Mouse (Mus musculus): ENCODE measurements at regions not wholly inside any gene's neighbourhood (a gene's known extent, or its start where the extent isn't known, plus 50 kb on each side); places are given as distances from the start of the nearest gene placed in this dataset.

DNA sequence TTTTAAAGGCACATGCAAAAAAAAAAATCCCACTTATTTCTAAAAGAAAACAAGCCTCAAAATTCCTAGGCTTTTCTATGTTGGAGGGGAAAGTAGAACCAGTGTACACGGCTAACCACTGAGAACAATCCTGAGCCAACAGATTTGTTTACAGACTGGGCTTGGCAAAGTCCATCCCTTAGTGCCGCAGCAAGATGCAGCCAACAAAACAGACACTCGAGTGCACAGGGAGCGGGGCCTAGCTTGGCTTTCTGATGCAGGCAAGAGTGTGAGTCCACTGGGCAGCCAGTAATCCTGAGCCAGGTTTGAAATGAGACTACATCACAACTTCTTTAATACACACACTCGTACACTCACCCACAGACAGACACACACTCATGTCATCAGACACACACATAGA is 133.9 kb upstream of the Klf14 start:
- Histone ChIP-seq H3K36me3 (ENCODE audit: control insufficient read depth, insufficient read depth, low read length) (no peaks in the 10 kb centered on the region), H3K4me1 (replicated peaks; ENCODE audit: control insufficient read depth, insufficient read depth, low read length) (peaks cover 21% of the 10 kb centered on the region), H3K4me3 (ENCODE audit: low read length) (no peak overlapping the region), H3K27me3 (ENCODE audit: control insufficient read depth, insufficient read depth, low read depth, low read length) (no peaks in the 10 kb centered on the region), H3K27ac (ENCODE audit: low read length) (no peak overlapping the region), H3K4me2 (ENCODE audit: low read depth, low read length) (no peak overlapping the region), H3K9me3 (ENCODE audit: control insufficient read depth, low read length) (no peaks in the 10 kb centered on the region), H3K9ac (ENCODE audit: low read length) (no peak overlapping the region)
- 45% methylated on average over 5 of the region's 5 CpGs for WGBS
- no peak for ATAC-seq (ENCODE audit: low read depth)

DNA sequence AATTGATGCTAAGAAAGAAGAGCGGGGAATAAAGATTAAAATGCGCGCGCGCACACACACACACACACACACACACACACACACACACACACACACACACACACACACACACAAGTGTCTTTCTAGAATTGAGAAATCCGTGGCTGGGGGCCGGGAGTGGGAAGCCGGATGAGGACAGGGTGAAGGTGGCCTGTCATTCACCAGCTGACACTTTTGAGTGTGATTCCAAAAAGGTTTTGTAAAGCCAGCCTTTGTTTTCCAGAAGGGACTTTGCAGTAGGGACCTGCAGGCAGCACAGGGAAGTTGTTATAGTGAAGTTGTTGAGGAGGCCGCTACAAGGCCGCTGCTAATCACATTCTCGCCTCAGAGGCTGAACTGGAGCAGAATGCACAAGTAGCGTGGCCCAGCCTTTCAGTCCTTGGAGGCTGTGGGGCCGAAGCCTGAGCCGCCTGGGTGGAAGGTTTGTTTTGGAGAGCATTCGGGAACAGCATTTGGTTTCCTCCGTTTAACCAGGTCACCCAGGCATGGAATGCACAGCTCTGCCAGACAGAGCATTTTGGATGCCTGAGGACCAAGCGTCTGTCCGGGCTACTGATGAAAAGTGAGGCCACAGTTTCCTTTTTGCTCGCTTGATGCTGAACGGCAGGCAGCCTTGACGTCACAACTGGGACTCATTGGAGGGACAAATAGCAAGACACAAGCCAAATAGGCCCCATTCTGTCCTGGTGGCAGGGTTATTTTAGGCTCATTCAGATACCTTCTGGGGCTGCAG is 137.3 kb upstream of the Klf14 start:
- WGBS: 65% methylated on average over 21 of the region's 21 CpGs
- peak overlapping the region; percentile 14; the same call in 1 of the 2 replicates for H3K27ac ChIP-seq (ENCODE audit: low read length)
- H3K4me3 ChIP-seq (ENCODE audit: low read length): no peak overlapping the region
- H3K9me3 ChIP-seq (ENCODE audit: control insufficient read depth, low read length): no peaks in the 10 kb centered on the region
- H3K36me3 ChIP-seq (ENCODE audit: control insufficient read depth, insufficient read depth, low read length): no peaks in the 10 kb centered on the region
- no peak for ATAC-seq (ENCODE audit: low read depth)
- H3K27me3 ChIP-seq (ENCODE audit: control insufficient read depth, insufficient read depth, low read depth, low read length): no peaks in the 10 kb centered on the region; the same call in 1 of the 2 replicates
- H3K4me2 ChIP-seq (ENCODE audit: low read depth, low read length): no peak overlapping the region
- peaks cover 6% of the 10 kb centered on the region; the same call in 1 of the 2 replicates for H3K4me1 ChIP-seq (replicated peaks; ENCODE audit: control insufficient read depth, insufficient read depth, low read length)
- no peak overlapping the region for H3K9ac ChIP-seq (ENCODE audit: low read length)

DNA sequence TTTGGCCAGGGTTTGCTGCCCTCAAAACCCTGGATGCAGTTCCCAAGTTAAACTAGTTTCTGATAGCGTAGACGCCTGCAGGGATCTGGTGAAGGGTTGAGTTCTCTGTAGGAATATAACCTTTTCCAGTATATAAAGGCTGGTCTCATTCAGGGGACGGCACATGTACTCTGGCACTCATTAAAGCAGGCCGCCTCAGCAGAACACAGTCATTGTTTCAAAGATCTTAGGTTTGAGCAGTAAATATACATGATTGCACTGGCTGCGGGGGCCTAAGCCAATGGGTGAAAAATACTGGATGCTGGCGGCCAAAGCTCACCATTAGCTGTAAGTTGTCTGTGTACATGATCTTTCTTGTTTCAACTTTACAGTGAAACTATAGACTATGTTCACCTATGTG is 137.9 kb upstream of the Klf14 start:
- Histone ChIP-seq H3K27me3 (ENCODE audit: control insufficient read depth, insufficient read depth, low read depth, low read length) (no peaks in the 10 kb centered on the region; the same call in 1 of the 2 replicates), H3K9ac (ENCODE audit: low read length) (no peak overlapping the region), H3K36me3 (ENCODE audit: control insufficient read depth, insufficient read depth, low read length) (no peaks in the 10 kb centered on the region), H3K4me1 (replicated peaks; ENCODE audit: control insufficient read depth, insufficient read depth, low read length) (peaks cover 6% of the 10 kb centered on the region; the same call in 1 of the 2 replicates), H3K9me3 (ENCODE audit: control insufficient read depth, low read length) (no peaks in the 10 kb centered on the region), H3K4me3 (ENCODE audit: low read length) (no peak overlapping the region), H3K4me2 (ENCODE audit: low read depth, low read length) (no peak overlapping the region), H3K27ac (ENCODE audit: low read length) (no peak overlapping the region)
- no peak for ATAC-seq (ENCODE audit: low read depth)
- 84% methylated on average over 6 of the region's 6 CpGs for WGBS

DNA sequence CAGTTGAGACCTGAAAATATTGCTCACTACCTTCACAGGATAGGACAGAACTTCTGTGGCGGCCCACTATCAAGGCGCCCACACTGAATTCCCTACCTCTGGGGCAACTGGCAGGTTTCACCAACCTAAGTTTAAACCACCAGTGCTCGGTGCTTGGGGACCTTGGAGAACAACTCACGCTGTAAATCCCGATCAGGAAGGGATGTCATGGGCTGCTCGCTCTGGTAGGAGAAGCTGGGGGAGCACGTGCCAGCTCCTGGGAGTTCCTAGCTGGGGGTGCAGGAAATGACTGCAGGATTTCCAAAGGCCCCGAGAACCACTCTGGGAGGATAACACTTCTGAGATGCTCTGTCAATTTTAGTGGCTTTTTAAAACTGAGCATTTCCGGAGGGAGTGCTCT is 138.4 kb upstream of the Klf14 start:
- no peak overlapping the region for H3K4me3 ChIP-seq (ENCODE audit: low read length)
- H3K4me2 ChIP-seq (ENCODE audit: low read depth, low read length): no peak overlapping the region
- no peak overlapping the region for H3K9ac ChIP-seq (ENCODE audit: low read length)
- WGBS: 78% methylated on average over 9 of the region's 9 CpGs
- no peak for ATAC-seq (ENCODE audit: low read depth)
- peaks cover 6% of the 10 kb centered on the region; the same call in 1 of the 2 replicates for H3K4me1 ChIP-seq (replicated peaks; ENCODE audit: control insufficient read depth, insufficient read depth, low read length)
- no peaks in the 10 kb centered on the region for H3K36me3 ChIP-seq (ENCODE audit: control insufficient read depth, insufficient read depth, low read length)
- no peaks in the 10 kb centered on the region for H3K9me3 ChIP-seq (ENCODE audit: control insufficient read depth, low read length)
- H3K27ac ChIP-seq (ENCODE audit: low read length): no peak overlapping the region
- H3K27me3 ChIP-seq (ENCODE audit: control insufficient read depth, insufficient read depth, low read depth, low read length): no peaks in the 10 kb centered on the region; the same call in 1 of the 2 replicates

DNA sequence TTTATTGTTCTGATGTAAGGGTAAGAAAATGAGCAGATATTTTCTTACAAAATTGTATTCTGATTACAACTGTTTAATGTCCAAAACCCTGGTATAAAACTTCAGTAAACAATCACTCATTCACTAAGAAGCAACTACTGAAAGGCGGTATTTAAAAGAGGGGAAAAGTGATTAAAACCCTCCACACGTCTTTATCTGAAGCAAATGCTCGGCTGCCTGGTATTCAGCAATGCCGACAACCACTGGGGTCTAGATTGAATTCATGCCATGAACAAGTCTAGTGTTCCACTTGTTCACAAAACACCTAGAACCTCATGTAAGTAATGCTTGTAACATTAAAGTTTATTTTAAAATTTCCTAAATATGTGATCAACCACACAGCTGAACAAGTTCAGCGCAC is 139.2 kb upstream of the Klf14 start:
- 79% methylated on average over 5 of the region's 5 CpGs for WGBS
- ATAC-seq (ENCODE audit: low read depth): no peak
- H3K4me1 ChIP-seq (replicated peaks; ENCODE audit: control insufficient read depth, insufficient read depth, low read length): peaks cover 6% of the 10 kb centered on the region; the same call in 1 of the 2 replicates

DNA sequence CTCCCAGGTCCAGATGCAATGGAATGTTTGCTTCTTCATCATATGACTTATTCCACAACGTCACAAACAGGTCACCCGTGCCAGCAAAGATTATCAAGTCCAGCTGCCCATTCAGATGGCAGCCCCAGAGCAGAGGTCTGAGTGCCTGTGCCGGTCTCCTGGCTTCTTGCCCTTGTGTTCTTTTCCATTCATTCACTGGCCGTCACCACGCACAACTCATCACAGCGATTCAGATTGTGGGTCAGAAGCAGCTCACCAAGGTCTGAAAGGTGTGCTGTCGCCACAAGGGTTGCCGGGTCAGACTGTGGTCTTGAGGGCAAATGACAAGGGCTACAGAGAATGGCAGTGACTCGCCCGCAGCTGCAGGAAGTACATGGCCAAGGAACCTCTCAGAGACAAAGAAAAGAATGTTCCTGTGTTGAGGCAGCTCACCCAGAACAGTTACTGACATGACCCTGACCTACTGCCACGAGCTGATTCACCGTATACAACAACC is 141.3 kb upstream of the Klf14 start:
- H3K27ac ChIP-seq (ENCODE audit: low read length): no peak overlapping the region
- H3K4me3 ChIP-seq (ENCODE audit: low read length): no peak overlapping the region
- WGBS: 49% methylated on average over 12 of the region's 12 CpGs
- no peaks in the 10 kb centered on the region for H3K36me3 ChIP-seq (ENCODE audit: control insufficient read depth, insufficient read depth, low read length)
- no peak overlapping the region for H3K9ac ChIP-seq (ENCODE audit: low read length)
- no peak for ATAC-seq (ENCODE audit: low read depth)
- no peaks in the 10 kb centered on the region for H3K9me3 ChIP-seq (ENCODE audit: control insufficient read depth, low read length)
- no peak overlapping the region for H3K4me2 ChIP-seq (ENCODE audit: low read depth, low read length)
- peaks cover 6% of the 10 kb centered on the region; the same call in 1 of the 2 replicates for H3K4me1 ChIP-seq (replicated peaks; ENCODE audit: control insufficient read depth, insufficient read depth, low read length)
- no peaks in the 10 kb centered on the region; the same call in 1 of the 2 replicates for H3K27me3 ChIP-seq (ENCODE audit: control insufficient read depth, insufficient read depth, low read depth, low read length)

More for the DNA sequence above, 139.2 kb upstream of the Klf14 start:
- no peak overlapping the region for H3K4me2 ChIP-seq (ENCODE audit: low read depth, low read length)
- H3K27me3 ChIP-seq (ENCODE audit: control insufficient read depth, insufficient read depth, low read depth, low read length): no peaks in the 10 kb centered on the region; the same call in 1 of the 2 replicates
- H3K27ac ChIP-seq (ENCODE audit: low read length): no peak overlapping the region
- no peak overlapping the region for H3K4me3 ChIP-seq (ENCODE audit: low read length)
- H3K36me3 ChIP-seq (ENCODE audit: control insufficient read depth, insufficient read depth, low read length): no peaks in the 10 kb centered on the region
- no peak overlapping the region for H3K9ac ChIP-seq (ENCODE audit: low read length)
- no peaks in the 10 kb centered on the region for H3K9me3 ChIP-seq (ENCODE audit: control insufficient read depth, low read length)

DNA sequence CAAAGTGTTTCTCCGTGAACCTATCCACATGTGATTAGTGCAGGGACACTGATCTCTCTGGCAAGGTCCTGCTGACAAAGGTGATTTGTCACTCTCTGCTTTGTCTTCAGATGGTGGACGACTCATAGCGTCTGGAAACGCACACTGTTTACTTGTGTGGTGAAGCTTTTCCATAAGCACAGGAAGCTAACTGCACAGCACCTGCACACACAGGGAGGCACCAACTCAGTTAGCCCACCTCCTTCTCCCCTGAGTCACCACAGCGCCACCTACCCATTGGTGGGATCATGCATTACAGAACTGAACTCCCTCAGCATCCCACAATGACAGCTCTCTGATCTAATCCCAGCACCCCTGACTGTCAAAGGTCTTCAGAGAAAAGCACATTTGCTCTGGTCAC is 141.9 kb upstream of the Klf14 start:
- Histone ChIP-seq H3K4me1 (replicated peaks; ENCODE audit: control insufficient read depth, insufficient read depth, low read length) (peaks cover 6% of the 10 kb centered on the region; the same call in 1 of the 2 replicates), H3K4me2 (ENCODE audit: low read depth, low read length) (no peak overlapping the region), H3K9me3 (ENCODE audit: control insufficient read depth, low read length) (no peaks in the 10 kb centered on the region), H3K36me3 (ENCODE audit: control insufficient read depth, insufficient read depth, low read length) (no peaks in the 10 kb centered on the region), H3K27me3 (ENCODE audit: control insufficient read depth, insufficient read depth, low read depth, low read length) (no peaks in the 10 kb centered on the region; the same call in 1 of the 2 replicates), H3K4me3 (ENCODE audit: low read length) (no peak overlapping the region), H3K9ac (ENCODE audit: low read length) (no peak overlapping the region), H3K27ac (ENCODE audit: low read length) (no peak overlapping the region)
- no peak for ATAC-seq (ENCODE audit: low read depth)
- 30% methylated on average over 5 of the region's 5 CpGs for WGBS

DNA sequence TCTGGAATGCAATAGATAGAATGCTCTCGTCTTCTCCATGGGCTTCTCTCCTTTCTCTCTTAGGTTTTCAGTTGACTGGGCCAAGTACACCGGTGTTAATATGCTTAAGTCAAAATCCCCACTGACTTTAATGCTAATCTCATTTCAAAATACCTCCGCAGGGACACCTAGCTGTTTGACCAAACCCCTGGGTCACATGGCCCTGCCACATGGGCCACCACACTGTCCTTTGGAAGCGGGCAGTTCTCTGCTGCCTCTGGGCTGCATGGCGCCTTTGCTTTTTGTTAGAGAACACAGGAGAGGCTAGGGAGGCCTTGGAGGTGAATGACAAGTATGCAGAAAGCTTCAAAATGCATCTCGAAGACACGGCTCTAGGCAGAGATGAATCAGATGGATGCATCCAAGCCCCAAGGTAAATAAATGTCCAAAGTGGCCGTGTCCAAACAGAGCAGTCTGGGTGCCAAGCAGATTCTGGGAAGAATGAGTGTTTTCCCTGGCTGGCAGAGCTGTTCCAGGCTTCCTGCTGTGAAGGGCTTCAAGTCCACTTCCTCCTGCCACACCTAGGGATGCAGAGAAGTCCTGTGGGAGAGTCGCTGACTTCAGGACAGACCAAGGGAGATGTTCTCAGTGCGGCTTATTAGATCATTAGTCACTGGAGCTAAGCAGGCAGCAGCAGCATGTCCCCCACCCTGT is 147.4 kb upstream of the Klf14 start:
- Histone ChIP-seq H3K9ac (ENCODE audit: low read length) (no peak overlapping the region), H3K4me3 (ENCODE audit: low read length) (no peak overlapping the region), H3K27ac (ENCODE audit: low read length) (no peak overlapping the region), H3K4me2 (ENCODE audit: low read depth, low read length) (no peak overlapping the region), H3K27me3 (ENCODE audit: control insufficient read depth, insufficient read depth, low read depth, low read length) (no peaks in the 10 kb centered on the region), H3K9me3 (ENCODE audit: control insufficient read depth, low read length) (peaks cover 12% of the 10 kb centered on the region; the same call in 1 of the 2 replicates), H3K36me3 (ENCODE audit: control insufficient read depth, insufficient read depth, low read length) (no peaks in the 10 kb centered on the region), H3K4me1 (replicated peaks; ENCODE audit: control insufficient read depth, insufficient read depth, low read length) (no peaks in the 10 kb centered on the region)
- WGBS: 60% methylated on average over 10 of the region's 10 CpGs
- ATAC-seq (ENCODE audit: low read depth): no peak

DNA sequence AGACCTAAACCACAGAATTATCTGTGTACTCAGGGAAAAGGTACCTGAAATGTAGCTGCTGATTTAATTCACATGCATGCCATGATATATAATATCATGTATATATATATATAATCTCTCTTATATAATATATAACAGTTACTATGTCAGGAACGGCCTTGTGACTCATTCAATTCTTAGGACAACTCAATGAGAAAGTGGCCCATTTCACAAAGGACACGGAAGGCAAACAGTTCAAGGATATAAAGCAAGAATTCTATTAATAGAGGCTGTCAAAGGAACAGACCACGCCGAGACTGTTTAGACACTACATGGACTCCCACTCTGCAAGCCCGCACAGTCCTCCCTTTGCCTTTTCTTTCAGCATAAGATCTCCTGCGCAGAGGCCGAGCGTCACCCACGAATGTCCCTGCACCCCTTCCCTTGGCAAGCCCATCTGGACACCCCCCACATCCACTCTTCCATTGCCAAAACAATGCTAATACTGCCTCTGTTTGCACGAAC is 148.0 kb upstream of the Klf14 start:
- Histone ChIP-seq H3K4me1 (replicated peaks; ENCODE audit: control insufficient read depth, insufficient read depth, low read length) (no peaks in the 10 kb centered on the region), H3K9me3 (ENCODE audit: control insufficient read depth, low read length) (peaks cover 12% of the 10 kb centered on the region; the same call in 1 of the 2 replicates), H3K9ac (ENCODE audit: low read length) (no peak overlapping the region), H3K4me3 (ENCODE audit: low read length) (no peak overlapping the region), H3K4me2 (ENCODE audit: low read depth, low read length) (no peak overlapping the region), H3K36me3 (ENCODE audit: control insufficient read depth, insufficient read depth, low read length) (no peaks in the 10 kb centered on the region), H3K27ac (ENCODE audit: low read length) (no peak overlapping the region), H3K27me3 (ENCODE audit: control insufficient read depth, insufficient read depth, low read depth, low read length) (no peaks in the 10 kb centered on the region)
- no peak for ATAC-seq (ENCODE audit: low read depth)
- WGBS: 71% methylated on average over 10 of the region's 10 CpGs

Data from lung, embryonic 16.5 days (tissue).